Mouse (Mus musculus) erythroblast, embryonic 14.5 days (primary cell): ENCODE results near the gene Ppp4c.

Experiments used
- GATA1 ChIP-seq: IDR thresholded peaks from 2 replicates; pipeline ENCODE4 v1.6.1; 2012; ENCODE audit warnings: low read length, inconsistent platforms, mixed read lengths
- TAL1 ChIP-seq: IDR thresholded peaks from 3 replicates; pipeline ENCODE4 v1.6.1; 2012; ENCODE audit warnings: low read length, inconsistent platforms, mixed read lengths

DNA sequence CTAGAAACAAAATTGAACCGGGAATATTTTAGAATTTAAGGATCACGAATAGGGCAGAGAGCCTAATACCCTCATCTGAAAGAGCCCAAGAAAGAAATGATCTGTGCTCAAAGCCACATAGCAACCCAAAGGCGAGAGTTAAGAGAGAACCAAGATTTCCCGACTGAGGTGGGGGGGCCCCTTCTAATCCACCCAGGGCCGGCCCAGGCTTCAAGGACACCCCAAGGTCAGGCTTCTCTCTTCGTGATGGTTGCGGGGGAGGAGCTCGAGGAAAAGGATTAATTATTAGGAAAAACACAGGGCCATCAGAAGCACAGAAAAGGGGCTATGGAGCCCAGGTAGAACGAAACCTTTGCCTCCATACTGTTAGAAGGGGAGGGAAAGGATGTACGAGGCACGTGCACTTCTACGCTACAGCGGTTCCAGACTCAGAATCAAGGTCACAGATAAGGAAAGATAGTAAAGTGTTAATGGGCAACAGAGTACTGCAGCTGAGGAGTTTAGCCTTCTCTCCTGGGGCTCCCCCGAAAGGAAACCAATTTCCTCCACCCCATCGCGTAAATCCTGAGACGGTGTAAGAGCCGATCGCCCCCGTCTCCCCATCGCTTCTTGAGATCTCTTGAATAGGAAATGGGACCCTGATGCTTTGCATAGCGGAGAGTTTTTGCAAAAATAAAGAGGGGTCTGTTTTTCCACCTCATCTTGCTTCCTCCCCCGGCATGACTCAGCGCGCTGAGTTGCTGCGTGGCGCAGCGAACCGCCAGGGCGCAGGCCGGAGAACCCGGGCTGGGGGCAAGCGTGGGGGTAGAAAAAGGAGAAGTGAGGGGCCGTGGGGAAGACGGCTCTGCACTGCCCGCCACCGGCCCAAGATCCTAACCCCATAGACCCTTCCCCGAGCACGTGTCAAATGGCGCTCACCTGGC, 6.1 kb upstream of the Ppp4c start:
- no peak; the same call in 1 of the 2 replicates for TF ChIP-seq GATA1
- no peak for TF ChIP-seq TAL1
